In genomic region chr11:101416433-101417100, GRCm38 (mm10) we compare ENCODE assay signal across 8 mouse cellular contexts. TPM values are rescaled to one million over a fixed set of nuclear protein-coding genes. Genes with fewer than 3 reads are reported as not detected.
DNase-seq lines count a peak whose midpoint lies in the region; ATAC-seq and TF ChIP-seq lines count a peak whose summit lies in the region.

No protein-coding gene starts in this region.

- no peak for TF ChIP-seq CTCF in bone marrow, adult 2 months (IDR thresholded peaks at IDR 0.05; ENCODE audit: control insufficient read depth, insufficient read depth, low read length)

- H3K9ac ChIP-seq in kidney, embryonic 15.5 days, result peak overlapping the region; percentile 90
- H3K9ac ChIP-seq in hindbrain, embryonic 11.5 days (ENCODE audit: low read depth, low read length), result peak overlapping the region; percentile 90

- ATAC-seq in kidney, embryonic 15.5 days (replicated peaks; ENCODE audit: low FRiP score), result peak; percentile 20; the same call in 1 of the 2 replicates
- peak; percentile 49 for ATAC-seq in hindbrain, embryonic 11.5 days (ENCODE audit: low FRiP score)

- peak overlapping the region; percentile 80 for H3K4me2 ChIP-seq in kidney, embryonic 15.5 days
- H3K4me2 ChIP-seq in hindbrain, embryonic 11.5 days (replicated peaks; ENCODE audit: low read depth, low read length), result peak overlapping the region; percentile 77

- H3K4me3 ChIP-seq in kidney, embryonic 15.5 days (replicated peaks), result peak overlapping the region; percentile 93
- H3K4me3 ChIP-seq in bone marrow, adult 2 months (replicated peaks; ENCODE audit: control insufficient read depth, low read depth, low read length), result peak overlapping the region; percentile 95
- H3K4me3 ChIP-seq in hindbrain, embryonic 11.5 days (ENCODE audit: low read depth, low read length), result peak overlapping the region; percentile 86
- peak overlapping the region; percentile 78 for H3K4me3 ChIP-seq in macrophage (ENCODE audit: inconsistent target)

- peak overlapping the region; percentile 70 for H3K27ac ChIP-seq in kidney, embryonic 15.5 days
- peak overlapping the region; percentile 26; the same call in 1 of the 2 replicates for H3K27ac ChIP-seq in bone marrow, adult 2 months (ENCODE audit: control insufficient read depth, insufficient read depth, low read depth, low read length, poor library complexity)
- peak overlapping the region; percentile 55; the same call in 1 of the 2 replicates for H3K27ac ChIP-seq in hindbrain, embryonic 11.5 days (ENCODE audit: low read depth, low read length)
- peak overlapping the region; percentile 21; the same call in 1 of the 2 replicates for H3K27ac ChIP-seq in macrophage

- 3% methylated on average over 11 of the region's 11 CpGs for WGBS in kidney, embryonic 15.5 days
- under 1% methylated on average over 11 of the region's 11 CpGs for WGBS in bone marrow, adult 2 months
- WGBS in hindbrain, embryonic 11.5 days, result 4% methylated on average over 11 of the region's 11 CpGs
- WGBS in macrophage (ENCODE audit: missing documents), result 3% methylated on average over 11 of the region's 11 CpGs

- intact Hi-C loops in left cerebral cortex, postnatal 25 days (cut with DNase I), result loop anchor here (10.0 kb wide), 1 partner anchor 322 kb away; the partner anchor contains the start of gene Psmc3ip

- DNase-seq in kidney, postnatal 14 days, result no peak
- DNase-seq in hindbrain, embryonic 11.5 days (ENCODE audit: low spot score), result peak; percentile 14
- DNase-seq in thymus, postnatal 4 days, result peak; percentile 30
- no peak for DNase-seq in cerebellum, postnatal 36 days
- no peak for DNase-seq in left cerebral cortex, postnatal 25 days (ENCODE audit: low spot score in 2 of 2)

- no peak for TF ChIP-seq POLR2A in bone marrow, adult 2 months (IDR thresholded peaks at IDR 0.05; ENCODE audit: borderline replicate concordance, control insufficient read depth, low read depth, low read length)

- H3K4me1 ChIP-seq in kidney, embryonic 15.5 days, result peaks cover 7% of the 10 kb centered on the region
- no peaks in the 10 kb centered on the region; the same call in 1 of the 2 replicates for H3K4me1 ChIP-seq in bone marrow, adult 2 months (ENCODE audit: control insufficient read depth, insufficient read depth, low read length)
- H3K4me1 ChIP-seq in hindbrain, embryonic 11.5 days (replicated peaks; ENCODE audit: control insufficient read depth, insufficient read depth, low read length), result no peaks in the 10 kb centered on the region

- no peaks in the 10 kb centered on the region for H3K27me3 ChIP-seq in kidney, embryonic 15.5 days
- H3K27me3 ChIP-seq in hindbrain, embryonic 11.5 days (ENCODE audit: control insufficient read depth, insufficient read depth, low read length), result no peaks in the 10 kb centered on the region

- peaks cover 24% of the 10 kb centered on the region for H3K36me3 ChIP-seq in kidney, embryonic 15.5 days
- H3K36me3 ChIP-seq in hindbrain, embryonic 11.5 days (ENCODE audit: control insufficient read depth, insufficient read depth, low read length), result no peaks in the 10 kb centered on the region
- H3K36me3 ChIP-seq in macrophage (ENCODE audit: inconsistent target), result 0 out of 2 replicates have a peak, but pooled peaks cover 7% of the 10 kb centered on the region

- no peaks in the 10 kb centered on the region; the same call in 1 of the 2 replicates for H3K79me2 ChIP-seq in macrophage (ENCODE audit: inconsistent target)

- H3K9me3 ChIP-seq in kidney, embryonic 15.5 days (replicated peaks), result no peaks in the 10 kb centered on the region
- no peaks in the 10 kb centered on the region for H3K9me3 ChIP-seq in hindbrain, embryonic 11.5 days (ENCODE audit: control insufficient read depth, low read length)

RNA-seq across cellular contexts. Expression of gene Aarsd1, which starts 0.8 kb away (rescaled TPM):
- polyA plus RNA-seq in kidney, embryonic 15.5 days (2015; fragmentation: Nextera tagmentation; extraction: Ambion mirVana), result 83.0 and 87.2 TPM in 2 replicates
- 17.9 and 28.0 TPM in 2 replicates for polyA plus RNA-seq in bone marrow, adult 2 months (2011; ENCODE audit: insufficient read depth, insufficient read length, low replicate concordance, missing spikeins)
- 90.9 and 97.5 TPM in 2 replicates for polyA plus RNA-seq in hindbrain, embryonic 11.5 days (2014; fragmentation: Nextera tagmentation; extraction: Ambion mirVana)
- 10 to 100 TPM in 17 of 26 experiments, 1 to 10 TPM in 8, not detected in 1; 1.9 to 32.7 (median 13.8) TPM for total RNA-seq in macrophage (2018; cell fraction: chromatin; rRNA removed)
- 10 to 100 TPM in 24 of 26 experiments, 1 to 10 TPM in 2; 9.3 to 16.0 (median 12.6) TPM for total RNA-seq in macrophage (2018; cell fraction: cytosol; rRNA removed)
- total RNA-seq in macrophage (2018; cell fraction: nucleus; rRNA removed), result 10 to 100 TPM in 10 of 26 experiments, 1 to 10 TPM in 16; 3.2 to 40.6 (median 9.0) TPM
- 11.0 to 28.5 TPM (median 12.0 TPM) in 3 replicates for polyA plus RNA-seq in macrophage (2018)
- 10 to 100 TPM; 38.7 to 40.1 TPM for total RNA-seq in left cerebral cortex, postnatal 25 days (2021)

RNA-seq across cellular contexts. Expression of gene Gm27029, which starts 8.0 kb away (rescaled TPM):
- 10.0 and 10.3 TPM in 2 replicates for polyA plus RNA-seq in kidney, embryonic 15.5 days (2015; fragmentation: Nextera tagmentation; extraction: Ambion mirVana)
- 7.1 and 7.2 TPM in 2 replicates for polyA plus RNA-seq in bone marrow, adult 2 months (2011; ENCODE audit: insufficient read depth, insufficient read length, low replicate concordance, missing spikeins)
- polyA plus RNA-seq in hindbrain, embryonic 11.5 days (2014; fragmentation: Nextera tagmentation; extraction: Ambion mirVana), result 9.3 and 10.3 TPM in 2 replicates
- total RNA-seq in macrophage (2018; cell fraction: chromatin; rRNA removed), result 1 to 10 TPM in 8 of 26 experiments, under 1 TPM in 5, not detected in 13; 0.62 to 2.3 (median 1.2) TPM
- total RNA-seq in macrophage (2018; cell fraction: cytosol; rRNA removed), result 1 to 10 TPM in 6 of 26 experiments, under 1 TPM in 20; 0.15 to 1.7 (median 0.68) TPM
- 1 to 10 TPM in 6 of 26 experiments, under 1 TPM in 6, not detected in 14; 0.44 to 2.8 (median 1.1) TPM for total RNA-seq in macrophage (2018; cell fraction: nucleus; rRNA removed)
- 0.82 to 2.1 TPM in 2 of 3 replicates, not detected in the other for polyA plus RNA-seq in macrophage (2018)
- 1 to 10 TPM; 5.9 to 6.6 TPM for total RNA-seq in left cerebral cortex, postnatal 25 days (2021)

RNA-seq across cellular contexts. Expression of gene Rundc1, which starts 8.3 kb away (rescaled TPM):
- 20.4 and 21.7 TPM in 2 replicates for polyA plus RNA-seq in kidney, embryonic 15.5 days (2015; fragmentation: Nextera tagmentation; extraction: Ambion mirVana)
- 3.5 and 10.7 TPM in 2 replicates for polyA plus RNA-seq in bone marrow, adult 2 months (2011; ENCODE audit: insufficient read depth, insufficient read length, low replicate concordance, missing spikeins)
- polyA plus RNA-seq in hindbrain, embryonic 11.5 days (2014; fragmentation: Nextera tagmentation; extraction: Ambion mirVana), result 14.2 and 16.9 TPM in 2 replicates
- total RNA-seq in macrophage (2018; cell fraction: chromatin; rRNA removed), result 10 to 100 TPM in 17 of 26 experiments, 1 to 10 TPM in 9; 3.5 to 20.6 (median 12.5) TPM
- 10 to 100 TPM in 17 of 26 experiments, 1 to 10 TPM in 9; 4.0 to 17.0 (median 11.5) TPM for total RNA-seq in macrophage (2018; cell fraction: cytosol; rRNA removed)
- total RNA-seq in macrophage (2018; cell fraction: nucleus; rRNA removed), result 10 to 100 TPM in 19 of 26 experiments, 1 to 10 TPM in 7; 5.6 to 25.8 (median 13.3) TPM
- polyA plus RNA-seq in macrophage (2018), result 7.5 to 12.0 TPM (median 11.5 TPM) in 3 replicates
- 10 to 100 TPM; 35.6 to 37.0 TPM for total RNA-seq in left cerebral cortex, postnatal 25 days (2021)

RNA-seq across cellular contexts. Expression of gene Ptges3l, which starts 8.6 kb away (rescaled TPM):
- 12.3 and 12.6 TPM in 2 replicates for polyA plus RNA-seq in kidney, embryonic 15.5 days (2015; fragmentation: Nextera tagmentation; extraction: Ambion mirVana)
- 2.4 TPM in 1 of 2 replicates, not detected in the other for polyA plus RNA-seq in bone marrow, adult 2 months (2011; ENCODE audit: insufficient read depth, insufficient read length, low replicate concordance, missing spikeins)
- 3.1 and 3.5 TPM in 2 replicates for polyA plus RNA-seq in hindbrain, embryonic 11.5 days (2014; fragmentation: Nextera tagmentation; extraction: Ambion mirVana)
- 10 to 100 TPM in 2 of 26 experiments, 1 to 10 TPM in 19, not detected in 5; 1.4 to 10.2 (median 5.4) TPM for total RNA-seq in macrophage (2018; cell fraction: chromatin; rRNA removed)
- 1 to 10 TPM in 20 of 26 experiments, under 1 TPM in 6; 0.75 to 5.0 (median 1.8) TPM for total RNA-seq in macrophage (2018; cell fraction: cytosol; rRNA removed)
- 10 to 100 TPM in 1 of 26 experiments, 1 to 10 TPM in 16, under 1 TPM in 3, not detected in 6; 0.60 to 17.5 (median 2.3) TPM for total RNA-seq in macrophage (2018; cell fraction: nucleus; rRNA removed)
- 1.6 to 5.3 TPM in 2 of 3 replicates, not detected in the other for polyA plus RNA-seq in macrophage (2018)
- 1 to 10 TPM; 4.0 to 6.0 TPM for total RNA-seq in left cerebral cortex, postnatal 25 days (2021)

RNA-seq across cellular contexts. Expression of gene Rpl27, which starts 25.5 kb away (rescaled TPM):
- polyA plus RNA-seq in kidney, embryonic 15.5 days (2015; fragmentation: Nextera tagmentation; extraction: Ambion mirVana), result 369 and 421 TPM in 2 replicates
- polyA plus RNA-seq in bone marrow, adult 2 months (2011; ENCODE audit: insufficient read depth, insufficient read length, low replicate concordance, missing spikeins), result 532 and 941 TPM in 2 replicates
- 387 and 395 TPM in 2 replicates for polyA plus RNA-seq in hindbrain, embryonic 11.5 days (2014; fragmentation: Nextera tagmentation; extraction: Ambion mirVana)
- total RNA-seq in macrophage (2018; cell fraction: chromatin; rRNA removed), result 100 to 1,000 TPM in 1 of 26 experiments, 10 to 100 TPM in 25; 21.3 to 127 (median 50.7) TPM
- 100 to 1,000 TPM; 140 to 387 (median 255) TPM for total RNA-seq in macrophage (2018; cell fraction: cytosol; rRNA removed)
- 10 to 100 TPM; 22.2 to 87.3 (median 49.7) TPM for total RNA-seq in macrophage (2018; cell fraction: nucleus; rRNA removed)
- 158 to 680 TPM (median 569 TPM) in 3 replicates for polyA plus RNA-seq in macrophage (2018)
- total RNA-seq in left cerebral cortex, postnatal 25 days (2021), result 10 to 100 TPM; 32.5 to 37.0 TPM

Comparison
In these comparisons a context has a peak if more than half of its experiments do, and no peak if none do; other contexts are left out.
1. DNase-seq: peak in hindbrain, embryonic 11.5 days (single experiment) and thymus, postnatal 4 days (single experiment); none in kidney, postnatal 14 days (single experiment), cerebellum, postnatal 36 days (0 of 2) and left cerebral cortex, postnatal 25 days (0 of 2).
2. Peak in every context shown above with its lines, with median percentiles within 50 percentile points of each other: H3K27ac ChIP-seq and H3K4me3 ChIP-seq.